Mouse (Mus musculus) midbrain, embryonic 11.5 days (tissue): ENCODE data around the gene Tspan5. TPM values are rescaled to one million over a fixed set of nuclear protein-coding genes. Genes with fewer than 3 reads are reported as not detected.

Experiments used
- ATAC-seq: fragments of 200-750 bp; cut with Nextera tagmentation; 2 replicates; pipeline ENCODE4 v1.8.0; 2017; ENCODE audit warnings: moderate TSS enrichment, moderate library complexity; ENCODE audit not compliant: low FRiP score
- DNase-seq: peaks from one replicate; pipeline ENCODE4 v3.0.0; 2015; ENCODE audit warnings: low spot score; ENCODE audit errors: missing footprints
- H3K27ac ChIP-seq: fragments of 300-500 bp; sonication (generic); 2 replicates; pipeline ENCODE4 v1.5.1; 2014; ENCODE audit warnings: low read depth, low read length
- H3K27me3 ChIP-seq: fragments of 300-500 bp; sonication (generic); 2 replicates; pipeline ENCODE4 v1.6.1; 2014; ENCODE audit warnings: mild to moderate bottlenecking, low read length, moderate library complexity, mixed read lengths; ENCODE audit not compliant: control insufficient read depth, insufficient read depth
- H3K36me3 ChIP-seq: fragments of 300-500 bp; sonication (generic); 2 replicates; pipeline ENCODE4 v1.6.1; 2014; ENCODE audit warnings: mild to moderate bottlenecking, low read length, moderate library complexity, mixed read lengths; ENCODE audit not compliant: control insufficient read depth, insufficient read depth
- H3K4me1 ChIP-seq: fragments of 300-500 bp; sonication (generic); 2 replicates; pipeline ENCODE4 v1.6.1; 2014; ENCODE audit warnings: low read length; ENCODE audit not compliant: control insufficient read depth, insufficient read depth
- H3K4me2 ChIP-seq: fragments of 300-500 bp; sonication (generic); 2 replicates; pipeline ENCODE4 v1.6.1; 2014; ENCODE audit warnings: mild to moderate bottlenecking, moderate library complexity
- H3K4me3 ChIP-seq: fragments of 300-500 bp; sonication (generic); 2 replicates; pipeline ENCODE4 v1.5.1; 2014; ENCODE audit warnings: low read depth, low read length
- H3K9ac ChIP-seq: fragments of 300-500 bp; sonication (generic); 2 replicates; pipeline ENCODE4 v1.6.1; 2014; ENCODE audit warnings: low read length
- H3K9me3 ChIP-seq: fragments of 300-500 bp; sonication (generic); 2 replicates; pipeline ENCODE4 v1.6.1; 2016; ENCODE audit warnings: low read length; ENCODE audit not compliant: control insufficient read depth
- WGBS: fragments of 180-500 bp; shearing (Covaris S2); extraction: QIAGEN DNeasy Blood & Tissue Kit; methylation state at CpG from one replicate; pipeline ENCODE4 v1.1.7; 2014; 5-methylcytosine and 5-hydroxymethylcytosine counted together
- polyA plus RNA-seq: library from polyadenylated mRNA; unstranded; fragments of >200 nt; fragmentation: Nextera tagmentation; extraction: Ambion mirVana; gene quantifications from 2 replicates; pipeline ENCODE4 v1.2.1, GENCODE M21; 2014

Gene Tspan5
- polyA plus RNA-seq, 1 experiment from 2014 or later = 46.6 TPM

DNA sequence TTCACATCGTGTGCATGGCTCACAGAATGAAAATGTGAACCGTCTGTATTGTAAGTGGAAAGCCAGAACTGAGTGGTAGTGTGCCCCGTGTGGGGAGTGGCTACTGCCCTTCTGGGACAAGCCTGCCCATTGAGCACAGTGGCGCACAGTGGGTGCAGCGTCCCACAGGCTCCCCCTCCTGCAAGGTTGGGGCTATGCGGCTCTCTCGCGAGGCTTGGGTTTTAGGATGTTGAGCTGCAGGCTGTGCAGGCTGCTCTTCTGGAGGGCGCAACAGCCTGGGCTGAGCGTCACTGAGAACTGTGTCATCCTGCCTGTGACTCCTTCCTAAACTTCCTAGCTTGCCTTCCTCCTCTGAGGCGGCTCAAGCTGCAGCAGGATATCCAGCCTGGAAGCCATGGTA lies 155.5 kb downstream of the Tspan5 start:
- Histone ChIP-seq H3K9ac (no peak overlapping the region), H3K4me2 (no peak overlapping the region), H3K9me3 (no peaks in the 10 kb centered on the region; the same call in 1 of the 2 replicates), H3K4me1 (peaks cover 3% of the 10 kb centered on the region), H3K4me3 (no peak overlapping the region), H3K27ac (no peak overlapping the region), H3K36me3 (peaks cover 6% of the 10 kb centered on the region; the same call in 1 of the 2 replicates), H3K27me3 (no peaks in the 10 kb centered on the region)
- ATAC-seq = no peak
- 87% methylated on average over 11 of the region's 11 CpGs for WGBS
- no peak for DNase-seq

DNA sequence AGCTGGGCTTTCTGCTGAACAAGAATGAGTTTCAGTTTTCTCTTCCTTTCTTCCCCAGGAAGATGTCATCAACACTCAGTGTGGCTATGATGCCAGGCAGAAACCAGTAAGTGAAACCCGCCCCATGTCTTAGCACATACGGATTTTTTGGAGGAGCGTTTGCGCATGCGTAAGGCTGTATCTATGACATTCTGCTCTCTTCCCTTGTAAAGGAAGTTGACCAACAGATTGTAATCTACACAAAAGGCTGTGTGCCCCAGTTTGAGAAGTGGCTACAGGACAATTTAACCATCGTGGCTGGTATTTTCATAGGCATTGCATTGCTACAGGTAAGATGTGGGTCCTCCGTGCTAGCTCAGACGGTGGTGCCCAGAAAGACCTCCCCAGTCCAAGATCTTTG lies 156.1 kb downstream of the Tspan5 start:
- peaks cover 3% of the 10 kb centered on the region for H3K4me1 ChIP-seq
- ATAC-seq (no peak), DNase-seq (no peak)
- WGBS = 97% methylated on average over 8 of the region's 8 CpGs
- H3K9me3 ChIP-seq = no peaks in the 10 kb centered on the region; the same call in 1 of the 2 replicates
- H3K4me3 ChIP-seq = no peak overlapping the region
- peaks cover 6% of the 10 kb centered on the region; the same call in 1 of the 2 replicates for H3K36me3 ChIP-seq
- no peaks in the 10 kb centered on the region for H3K27me3 ChIP-seq
- no peak overlapping the region for H3K9ac ChIP-seq
- H3K4me2 ChIP-seq = no peak overlapping the region
- no peak overlapping the region for H3K27ac ChIP-seq

DNA sequence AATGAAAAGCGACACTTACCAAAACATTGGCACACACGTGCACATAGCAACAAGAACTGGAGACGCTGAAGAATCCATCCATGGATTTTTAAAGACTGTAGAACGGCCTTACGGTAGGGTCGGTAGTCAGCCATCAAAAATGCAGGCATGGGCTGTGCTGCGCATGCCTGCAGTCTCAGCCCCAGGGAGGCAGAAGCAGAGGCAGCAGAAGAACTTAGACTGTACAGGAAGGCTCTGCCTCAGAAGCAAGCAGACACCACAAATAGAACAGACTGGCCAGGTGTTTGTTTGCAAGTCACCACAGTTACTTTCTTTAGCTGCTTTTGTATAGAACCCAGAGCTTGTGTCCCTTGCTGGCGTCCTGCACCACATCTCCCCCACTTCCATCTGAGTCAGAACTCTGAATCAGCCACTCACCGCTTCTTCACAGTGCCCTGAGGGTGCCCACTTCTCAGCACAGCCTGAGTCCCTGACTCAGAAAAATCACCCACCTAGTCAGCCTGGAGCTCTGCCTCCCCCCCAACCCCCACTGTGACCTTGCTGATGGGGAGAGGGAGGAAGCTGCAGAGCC lies 158.7 kb downstream of the Tspan5 start:
- Histone ChIP-seq H3K4me3 (no peak overlapping the region), H3K4me1 (peaks cover 2% of the 10 kb centered on the region), H3K9me3 (no peaks in the 10 kb centered on the region; the same call in 1 of the 2 replicates), H3K9ac (no peak overlapping the region), H3K36me3 (peaks cover 6% of the 10 kb centered on the region; the same call in 1 of the 2 replicates), H3K27ac (no peak overlapping the region), H3K4me2 (no peak overlapping the region), H3K27me3 (no peaks in the 10 kb centered on the region)
- no peak for DNase-seq
- ATAC-seq = no peak
- 91% methylated on average over 9 of the region's 9 CpGs for WGBS

DNA sequence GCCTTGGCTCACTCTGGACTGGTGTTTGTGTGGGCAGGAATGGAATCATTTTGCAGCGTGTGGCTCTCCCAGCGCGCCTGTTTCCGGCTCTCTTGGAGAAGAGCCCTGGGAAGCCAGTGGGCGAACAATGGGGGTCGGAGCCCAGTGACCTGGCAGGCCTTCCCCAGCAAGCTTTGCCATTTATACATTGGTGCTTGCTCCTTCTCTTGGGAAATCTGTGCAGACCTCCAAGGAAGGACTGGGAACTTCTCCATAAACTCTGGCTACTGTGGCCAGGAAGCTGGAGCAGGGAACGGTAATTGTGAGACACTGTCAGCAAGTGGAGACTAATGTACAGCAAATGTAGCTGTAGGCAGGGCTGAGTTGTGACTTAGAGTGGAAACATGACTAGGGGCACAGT lies 163.7 kb downstream of the Tspan5 start:
- H3K4me3 ChIP-seq = no peak overlapping the region
- ATAC-seq (peak; percentile 10; the same call in 1 of the 2 replicates), DNase-seq (no peak)
- no peak overlapping the region for H3K4me2 ChIP-seq
- WGBS = 36% methylated on average over 7 of the region's 7 CpGs
- no peak overlapping the region for H3K27ac ChIP-seq
- H3K4me1 ChIP-seq = peaks cover 3% of the 10 kb centered on the region
- H3K9me3 ChIP-seq = no peaks in the 10 kb centered on the region
- H3K27me3 ChIP-seq = no peaks in the 10 kb centered on the region
- no peaks in the 10 kb centered on the region for H3K36me3 ChIP-seq
- H3K9ac ChIP-seq = no peak overlapping the region

GRCm38 (mm10) chr3:138906112-138906880 lies 164.3 kb downstream of the Tspan5 start:
- WGBS = 38% methylated on average over 17 of the region's 17 CpGs
- no peaks in the 10 kb centered on the region for H3K27me3 ChIP-seq
- no peak overlapping the region for H3K27ac ChIP-seq
- no peaks in the 10 kb centered on the region for H3K9me3 ChIP-seq
- no peak overlapping the region for H3K4me3 ChIP-seq
- peaks cover 3% of the 10 kb centered on the region for H3K4me1 ChIP-seq
- ATAC-seq (peak; percentile 77), DNase-seq (peak; percentile 95)
- H3K9ac ChIP-seq = no peak overlapping the region
- no peak overlapping the region for H3K4me2 ChIP-seq
- H3K36me3 ChIP-seq = no peaks in the 10 kb centered on the region

DNA sequence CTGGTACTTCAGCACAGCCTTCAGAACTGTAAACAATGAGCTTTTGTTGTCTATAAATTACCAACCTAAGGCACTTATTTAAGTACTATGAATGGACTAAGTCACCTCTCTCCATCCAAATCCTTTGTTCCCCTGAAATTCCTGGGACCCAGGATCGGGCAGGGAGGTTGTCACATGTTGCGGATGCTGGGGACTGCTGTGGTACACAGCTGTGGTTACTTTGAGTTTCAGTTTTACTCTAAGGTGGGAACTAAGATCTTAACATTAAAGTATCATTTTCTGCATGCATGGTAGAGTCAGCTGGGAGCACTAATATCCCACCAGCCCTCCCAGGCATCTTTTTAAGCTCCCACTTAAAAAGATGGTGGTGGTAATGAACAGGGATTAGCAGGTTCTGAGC lies 167.3 kb downstream of the Tspan5 start:
- 75% methylated on average over 2 of the region's 2 CpGs for WGBS
- no peaks in the 10 kb centered on the region for H3K9me3 ChIP-seq
- H3K27ac ChIP-seq = no peak overlapping the region
- DNase-seq (peak; percentile 35), ATAC-seq (no peak)
- H3K27me3 ChIP-seq = no peaks in the 10 kb centered on the region
- no peak overlapping the region for H3K4me3 ChIP-seq
- no peaks in the 10 kb centered on the region for H3K36me3 ChIP-seq
- H3K9ac ChIP-seq = no peak overlapping the region
- peaks cover 3% of the 10 kb centered on the region for H3K4me1 ChIP-seq
- no peak overlapping the region for H3K4me2 ChIP-seq

DNA sequence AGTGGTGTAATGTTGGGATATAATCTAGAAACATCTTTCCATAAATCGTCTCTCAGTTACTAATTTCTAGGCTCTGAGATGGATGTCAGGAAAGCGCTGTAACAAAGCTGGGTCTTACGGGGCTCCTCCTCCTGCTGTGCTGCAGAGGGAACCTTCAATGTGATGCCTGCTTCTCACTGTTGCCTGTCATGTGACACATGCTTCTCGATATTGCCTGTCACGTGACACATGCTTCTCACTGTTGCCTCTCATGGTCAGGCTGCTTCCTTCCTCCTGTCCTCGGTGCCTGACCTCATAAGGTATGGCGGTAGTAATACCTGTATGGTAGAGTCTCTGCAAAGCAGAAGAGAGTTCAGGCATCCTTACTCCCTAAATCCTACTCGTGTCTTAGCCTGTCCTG lies 170.5 kb downstream of the Tspan5 start:
- Histone ChIP-seq H3K9ac (no peak overlapping the region), H3K36me3 (no peaks in the 10 kb centered on the region), H3K4me2 (no peak overlapping the region), H3K9me3 (no peaks in the 10 kb centered on the region), H3K4me3 (no peak overlapping the region), H3K27ac (no peak overlapping the region), H3K4me1 (no peaks in the 10 kb centered on the region), H3K27me3 (no peaks in the 10 kb centered on the region)
- ATAC-seq (no peak), DNase-seq (peak; percentile 39)
- WGBS = 89% methylated on average over 8 of the region's 8 CpGs

DNA sequence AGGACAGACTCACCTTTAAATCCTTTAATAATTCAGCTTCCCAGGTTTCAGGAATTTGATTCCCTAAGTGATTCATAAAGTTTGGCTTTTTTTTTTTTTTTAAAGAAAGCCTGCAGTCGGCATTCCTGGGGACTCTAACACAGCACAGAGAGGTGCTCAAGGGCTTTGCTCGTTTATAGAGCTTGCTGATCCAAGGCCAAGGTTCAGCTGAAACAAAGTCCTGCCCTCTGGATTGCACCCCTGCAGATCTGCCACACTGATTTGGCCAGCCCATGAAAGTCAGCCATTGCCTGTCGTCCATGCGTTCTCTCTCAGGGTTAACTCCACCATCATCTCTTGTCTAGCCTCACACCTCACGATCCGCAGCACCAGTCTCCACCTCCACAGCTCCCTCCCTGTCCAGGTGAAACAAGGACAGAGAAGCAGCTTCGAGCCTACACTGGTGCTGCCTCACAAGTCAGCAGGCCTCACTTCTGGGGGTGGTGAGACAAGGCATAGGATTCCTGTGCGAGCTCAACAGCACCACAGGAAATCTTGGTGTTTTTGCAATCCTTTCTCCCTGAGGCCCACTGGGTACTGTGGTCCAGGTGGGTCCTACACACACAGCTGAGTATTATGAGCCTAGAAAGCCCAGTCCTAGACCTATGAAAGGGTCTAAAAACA lies 172.8 kb downstream of the Tspan5 start:
- Histone ChIP-seq H3K9me3 (no peaks in the 10 kb centered on the region), H3K4me3 (no peak overlapping the region), H3K27ac (no peak overlapping the region), H3K9ac (no peak overlapping the region), H3K4me2 (no peak overlapping the region), H3K4me1 (no peaks in the 10 kb centered on the region), H3K27me3 (no peaks in the 10 kb centered on the region), H3K36me3 (no peaks in the 10 kb centered on the region)
- DNase-seq (peak; percentile 41), ATAC-seq (no peak)
- WGBS = 68% methylated on average over 8 of the region's 8 CpGs

- Histone ChIP-seq H3K4me2 (no peak overlapping the region), H3K4me3 (no peak overlapping the region), H3K9ac (no peak overlapping the region), H3K9me3 (no peaks in the 10 kb centered on the region), H3K36me3 (no peaks in the 10 kb centered on the region), H3K4me1 (no peaks in the 10 kb centered on the region), H3K27ac (no peak overlapping the region), H3K27me3 (no peaks in the 10 kb centered on the region)
- DNase-seq (no peak), ATAC-seq (no peak)
- WGBS = 91% methylated on average over 4 of the region's 4 CpGs
These were observed 174.6 kb downstream of the Tspan5 start for GRCm38 (mm10) chr3:138916591-138916990.
